Comparison of ENCODE assay signal across 13 mouse cellular contexts in the genomic region with DNA sequence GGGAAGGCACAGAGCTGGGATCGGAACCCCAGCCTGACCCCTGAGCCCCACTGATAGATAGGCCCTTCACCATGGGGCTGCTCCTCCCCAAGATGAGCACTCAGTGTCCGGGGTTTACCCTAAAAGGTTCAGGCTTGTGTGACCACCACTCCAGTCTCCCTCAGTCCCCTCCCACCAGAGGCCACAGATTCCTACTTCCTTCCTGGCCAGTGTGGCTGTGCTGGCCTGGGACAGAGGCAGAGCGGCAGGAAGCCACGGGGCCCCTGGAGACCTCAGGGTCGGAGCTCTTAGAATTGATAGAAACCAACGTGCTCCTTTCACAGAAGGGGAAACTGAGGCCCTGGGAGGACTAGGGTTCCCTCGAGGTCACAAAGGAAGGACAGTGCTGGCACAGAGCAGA. TPM values are rescaled to one million over a fixed set of nuclear protein-coding genes. Genes with fewer than 3 reads are reported as not detected.
DNase-seq lines count a peak whose midpoint lies in the region; ATAC-seq and TF ChIP-seq lines count a peak whose summit lies in the region.
"Had no signal": no experiment of that assay in that cellular context is flagged by ENCODE, and none has a peak within 500 bp of the region (broad histone marks: within the 10 kb centered on the region; RNA-seq: fewer than 3 reads in every experiment).

No protein-coding gene starts in this region.

- H3K27me3 ChIP-seq in hindbrain, embryonic 10.5 days (ENCODE audit: insufficient read depth, poor library complexity, severe bottlenecking) = peaks cover 5% of the 10 kb centered on the region; the same call in 1 of the 2 replicates
- no peaks in the 10 kb centered on the region for H3K27me3 ChIP-seq in hindbrain, postnatal 0 days (ENCODE audit: insufficient read depth, low read length)
- no peaks in the 10 kb centered on the region for H3K27me3 ChIP-seq in kidney, embryonic 15.5 days

- H3K4me2 ChIP-seq in hindbrain, postnatal 0 days (ENCODE audit: low read depth, low read length) = no peak overlapping the region
- H3K4me2 ChIP-seq in kidney, embryonic 15.5 days = peak overlapping the region; percentile 15

- H3K36me3 ChIP-seq in hindbrain, embryonic 10.5 days = no peaks in the 10 kb centered on the region
- no peaks in the 10 kb centered on the region for H3K36me3 ChIP-seq in hindbrain, postnatal 0 days (ENCODE audit: insufficient read depth, low read length)
- H3K36me3 ChIP-seq in kidney, embryonic 15.5 days = no peaks in the 10 kb centered on the region

- peak overlapping the region; percentile 79 for H3K27ac ChIP-seq in hindbrain, embryonic 10.5 days
- no peak overlapping the region for H3K27ac ChIP-seq in hindbrain, postnatal 0 days
- H3K27ac ChIP-seq in kidney, embryonic 15.5 days = peak overlapping the region; percentile 59

- H3K9ac ChIP-seq in hindbrain, postnatal 0 days (replicated peaks; ENCODE audit: low read length) = no peak overlapping the region
- no peak overlapping the region for H3K9ac ChIP-seq in kidney, embryonic 15.5 days

- H3K9me3 ChIP-seq in hindbrain, embryonic 10.5 days = no peaks in the 10 kb centered on the region
- no peaks in the 10 kb centered on the region for H3K9me3 ChIP-seq in hindbrain, postnatal 0 days (ENCODE audit: low read length)
- H3K9me3 ChIP-seq in kidney, embryonic 15.5 days (replicated peaks) = no peaks in the 10 kb centered on the region

- TF ChIP-seq CTCF in hindbrain, postnatal 0 days (IDR thresholded peaks at IDR 0.05; ENCODE audit: low read depth) = no peak

- no peak for ATAC-seq in hindbrain, postnatal 0 days
- no peak for ATAC-seq in kidney, embryonic 15.5 days (replicated peaks; ENCODE audit: low FRiP score)

- no peak overlapping the region for H3K4me3 ChIP-seq in hindbrain, embryonic 10.5 days
- H3K4me3 ChIP-seq in hindbrain, postnatal 0 days (ENCODE audit: low read length) = no peak overlapping the region
- H3K4me3 ChIP-seq in kidney, embryonic 15.5 days (replicated peaks) = no peak overlapping the region
- H3K4me3 ChIP-seq: erythroblast, embryonic 14.5 days; myocyte had no signal

- DNase-seq in hindbrain, embryonic 10.5 days (ENCODE audit: low spot score) = no peak
- no peak for DNase-seq in hindbrain, postnatal 0 days (ENCODE audit: low spot score)
- peak; percentile 4 for DNase-seq in right cerebral cortex, postnatal 14 days
- DNase-seq in right cerebral cortex, postnatal 36 days (ENCODE audit: low spot score in 2 of 2) = no peak
- no peak for DNase-seq in natural killer cell, adult 2 months (ENCODE audit: low spot score in 2 of 2)
- DNase-seq in gastrocnemius, adult 8-10 months (ENCODE audit: low spot score in 2 of 2) = no peak
- DNase-seq in frontal cortex, postnatal 14 days (ENCODE audit: low spot score in 2 of 2) = no peak
- DNase-seq: cerebellum, adult 2 months; layer of hippocampus, postnatal 36 days; thymus, postnatal 14 days had no signal

- H3K4me1 ChIP-seq in hindbrain, embryonic 10.5 days (replicated peaks) = peaks cover 68% of the 10 kb centered on the region
- H3K4me1 ChIP-seq in hindbrain, postnatal 0 days (ENCODE audit: insufficient read depth, low read length) = 0 out of 2 replicates have a peak, but pooled peaks cover 6% of the 10 kb centered on the region
- peaks cover 67% of the 10 kb centered on the region for H3K4me1 ChIP-seq in kidney, embryonic 15.5 days

- WGBS in hindbrain, embryonic 10.5 days = 39% methylated on average over 7 of the region's 7 CpGs
- 44% methylated on average over 7 of the region's 7 CpGs for WGBS in hindbrain, postnatal 0 days
- WGBS in kidney, embryonic 15.5 days = 33% methylated on average over 7 of the region's 7 CpGs

RNA-seq across cellular contexts. Expression of gene Arhgef10l, which starts 3.4 kb away (rescaled TPM):
- polyA plus RNA-seq in hindbrain, embryonic 10.5 days (2016; fragmentation: Nextera tagmentation; extraction: Ambion mirVana) = 23.7 and 32.3 TPM in 2 replicates
- total RNA-seq in hindbrain, postnatal 0 days (2014; rRNA removed) = 79.2 and 79.4 TPM in 2 replicates
- 22.5 and 22.6 TPM in 2 replicates for polyA plus RNA-seq in hindbrain, postnatal 0 days (2015; fragmentation: Nextera tagmentation; extraction: Ambion mirVana)
- 20.3 and 20.7 TPM in 2 replicates for polyA plus RNA-seq in kidney, embryonic 15.5 days (2015; fragmentation: Nextera tagmentation; extraction: Ambion mirVana)
- total RNA-seq in gastrocnemius, adult 8-10 months (2022) = 10 to 100 TPM; 50.0 to 66.3 (median 54.8) TPM

RNA-seq across cellular contexts. Expression of gene Rcc2, which starts 37.9 kb away (rescaled TPM):
- 33.9 and 37.5 TPM in 2 replicates for polyA plus RNA-seq in hindbrain, embryonic 10.5 days (2016; fragmentation: Nextera tagmentation; extraction: Ambion mirVana)
- 58.3 and 60.3 TPM in 2 replicates for total RNA-seq in hindbrain, postnatal 0 days (2014; rRNA removed)
- 15.8 and 16.2 TPM in 2 replicates for polyA plus RNA-seq in hindbrain, postnatal 0 days (2015; fragmentation: Nextera tagmentation; extraction: Ambion mirVana)
- polyA plus RNA-seq in kidney, embryonic 15.5 days (2015; fragmentation: Nextera tagmentation; extraction: Ambion mirVana) = 26.8 and 28.8 TPM in 2 replicates
- total RNA-seq in gastrocnemius, adult 8-10 months (2022) = 1 to 10 TPM; 6.0 to 7.8 (median 6.4) TPM
